Mouse (Mus musculus) adrenal gland, adult 18-20 months (tissue): ENCODE data around the gene Sprr2a2. TPM values are rescaled to one million over a fixed set of nuclear protein-coding genes. Genes with fewer than 3 reads are reported as not detected.
"Not testable (repeated sequence)": the region's sequence is repeated elsewhere in the genome, so short reads cannot be mapped to it uniquely, and the experiment has no call there.

Source experiments
- DNase-seq, 2 experiments: peaks; one replicate each; pipeline ENCODE4 v3.0.0; 2021 to 2022; ENCODE audit warnings: low spot score in 2 of 2
- long read RNA-seq, 2 experiments: library from polyadenylated mRNA; stranded (forward); transcript quantifications; one replicate each; pipeline ENCODE4 v2.0.0; 2021
- total RNA-seq, 2 experiments: library from RNA; stranded (reverse); gene quantifications; 1 replicate in 1 of 2; 2 replicates in 1 of 2; pipeline ENCODE4 v1.2.3; 2021

Gene Sprr2a2
- total RNA-seq: not detected
- long read RNA-seq, experiment 1: 0 reads
- long read RNA-seq, experiment 2: 0 reads

GRCm38 (mm10) chr3:92215569-92215968, at the start of gene Sprr2a2, which contains the start of gene Sprr2a1:
TSS of gene Sprr2a2 (plus strand) at chr3:92215920.
TSS of gene Sprr2a1 (plus strand) at chr3:92215799.
- DNase-seq: not testable (repeated sequence)

GRCm38 (mm10) chr3:92169847-92170246, 45.9 kb upstream of the Sprr2a2 start:
- DNase-seq: no peak

- DNase-seq: no peak
Measured at GRCm38 (mm10) chr3:92176880-92177279, 38.8 kb upstream of the Sprr2a2 start.

- DNase-seq: no peak
Measured at GRCm38 (mm10) chr3:92195512-92196200, 20.1 kb upstream of the Sprr2a2 start.

- DNase-seq: not testable (repeated sequence)
Measured at GRCm38 (mm10) chr3:92211133-92211925, 4.4 kb upstream of the Sprr2a2 start.

GRCm38 (mm10) chr3:92212059-92212458, 3.7 kb upstream of the Sprr2a2 start:
- DNase-seq: not testable (repeated sequence)

GRCm38 (mm10) chr3:92213651-92214050, 2.1 kb upstream of the Sprr2a2 start:
- DNase-seq: not testable (repeated sequence)

- not testable (repeated sequence) for DNase-seq
Measured at GRCm38 (mm10) chr3:92219031-92219430, 3.3 kb downstream of the Sprr2a2 start.

- not testable (repeated sequence) for DNase-seq
Measured at GRCm38 (mm10) chr3:92223708-92224107, 8.0 kb downstream of the Sprr2a2 start.

GRCm38 (mm10) chr3:92227410-92227809, 11.7 kb downstream of the Sprr2a2 start:
- DNase-seq: not testable (repeated sequence)

- not testable (repeated sequence) for DNase-seq
Measured at GRCm38 (mm10) chr3:92236463-92237189, 20.9 kb downstream of the Sprr2a2 start.

GRCm38 (mm10) chr3:92238736-92239135, 23.0 kb downstream of the Sprr2a2 start:
- not testable (repeated sequence) for DNase-seq

- DNase-seq: not testable (repeated sequence)
Measured at GRCm38 (mm10) chr3:92239197-92239596, 23.5 kb downstream of the Sprr2a2 start.

- not testable (repeated sequence) for DNase-seq
Measured at GRCm38 (mm10) chr3:92244833-92245232, 29.1 kb downstream of the Sprr2a2 start.

- not testable (repeated sequence) for DNase-seq
Measured at GRCm38 (mm10) chr3:92246245-92246644, 30.5 kb downstream of the Sprr2a2 start.

GRCm38 (mm10) chr3:92248494-92248893, 32.8 kb downstream of the Sprr2a2 start:
- not testable (repeated sequence) for DNase-seq

GRCm38 (mm10) chr3:92250450-92250849, 34.7 kb downstream of the Sprr2a2 start:
- DNase-seq: not testable (repeated sequence)

- not testable (repeated sequence) for DNase-seq
Measured at GRCm38 (mm10) chr3:92253860-92254259, 38.1 kb downstream of the Sprr2a2 start.

GRCm38 (mm10) chr3:92258526-92258925, 42.8 kb downstream of the Sprr2a2 start:
- DNase-seq: not testable (repeated sequence)

- not testable (repeated sequence) for DNase-seq
Measured at GRCm38 (mm10) chr3:92263462-92263861, 47.7 kb downstream of the Sprr2a2 start.

GRCm38 (mm10) chr3:92271414-92271985, 55.8 kb downstream of the Sprr2a2 start:
- not testable (repeated sequence) for DNase-seq
